Mouse (Mus musculus) gastrocnemius, postnatal 14 days (tissue): ENCODE results near the gene Mrm1. TPM values are rescaled to one million over a fixed set of nuclear protein-coding genes. Genes with fewer than 3 reads are reported as not detected.
"Not testable (repeated sequence)": the region's sequence is repeated elsewhere in the genome, so short reads cannot be mapped to it uniquely, and the experiment has no call there.

Experiments
- DNase-seq: peaks from one replicate; pipeline ENCODE4 v3.0.0; 2021; ENCODE audit warnings: mixed read lengths
- intact Hi-C: fragments of 180-260 bp; cut with DNase I; formaldehyde crosslinking; loops from one replicate; pipeline ENCODE4 v1.15.1; 2025; ENCODE audit warnings: low total_unique reads
- long read RNA-seq, 2 experiments: library from polyadenylated mRNA; stranded (forward); transcript quantifications; one replicate each; pipeline ENCODE4 v2.0.0; 2021
- total RNA-seq, 2 experiments: library from RNA; stranded (reverse); gene quantifications; 2 replicates each; pipeline ENCODE4 v1.2.3; 2021

Mrm1 gene
- total RNA-seq = 1 to 10 TPM; 4.3 to 4.9 TPM
- long read RNA-seq, experiment 1, transcript Mrm1-201 (5 exons, 2,477 nt) = major isoform, 12 of 14 reads
- long read RNA-seq, experiment 1, partial matches to known transcripts = 1 of 14 reads
- long read RNA-seq, experiment 1, other reads (novel, unspliced or antisense) = 1 of 14 reads
- long read RNA-seq, experiment 2, transcript Mrm1-201 (5 exons, 2,477 nt) = major isoform, 9 of 12 reads
- long read RNA-seq, experiment 2, partial matches to known transcripts = 2 of 12 reads
- long read RNA-seq, experiment 2, other reads (novel, unspliced or antisense) = 1 of 12 reads

GRCm38 (mm10) chr11:84818961-84819692 is at the start of gene Mrm1:
Mrm1 (minus strand) TSS chr11:84819515.
- peak; percentile 95 for DNase-seq
- intact Hi-C loops = no loop called here

- DNase-seq = no peak
- intact Hi-C loops = no loop called here
Observed at GRCm38 (mm10) chr11:84868786-84869259, 49.5 kb upstream of the Mrm1 start.

GRCm38 (mm10) chr11:84867586-84867985 is 48.3 kb upstream of the Mrm1 start:
- DNase-seq = no peak
- intact Hi-C loops = no loop called here

- no peak for DNase-seq
- intact Hi-C loops = no loop called here
Observed at GRCm38 (mm10) chr11:84865268-84865667, 46.0 kb upstream of the Mrm1 start.

- intact Hi-C loops = no loop called here
- no peak for DNase-seq
Observed at GRCm38 (mm10) chr11:84855285-84855684, 36.0 kb upstream of the Mrm1 start.

GRCm38 (mm10) chr11:84847475-84848090 is 28.3 kb upstream of the Mrm1 start:
- intact Hi-C loops = no loop called here
- DNase-seq = no peak

GRCm38 (mm10) chr11:84846741-84847474 is 27.6 kb upstream of the Mrm1 start:
- no peak for DNase-seq
- intact Hi-C loops = no loop called here

GRCm38 (mm10) chr11:84839330-84839729 is 20.0 kb upstream of the Mrm1 start:
- intact Hi-C loops = no loop called here
- no peak for DNase-seq

GRCm38 (mm10) chr11:84829495-84829894 is 10.2 kb upstream of the Mrm1 start:
- intact Hi-C loops, DNase-seq: not testable (repeated sequence)

GRCm38 (mm10) chr11:84828516-84829399 is 9.4 kb upstream of the Mrm1 start, which contains the start of gene Dhrs11:
Dhrs11 (minus strand) TSS chr11:84828994.
- intact Hi-C loops = no loop called here
- DNase-seq = peak; percentile 95

- no peak for DNase-seq
- intact Hi-C loops = no loop called here
Observed at GRCm38 (mm10) chr11:84827901-84828503, 8.7 kb upstream of the Mrm1 start.

- intact Hi-C loops = no loop called here
Observed at GRCm38 (mm10) chr11:84827492-84827891, 8.2 kb upstream of the Mrm1 start.

GRCm38 (mm10) chr11:84826185-84826584 is 6.9 kb upstream of the Mrm1 start:
- intact Hi-C loops = no loop called here
- peak; percentile 69 for DNase-seq

More at GRCm38 (mm10) chr11:84827492-84827891, 8.2 kb upstream of the Mrm1 start:
- DNase-seq = no peak

- intact Hi-C loops = no loop called here
- DNase-seq = no peak
Observed at GRCm38 (mm10) chr11:84825261-84825807, 6.0 kb upstream of the Mrm1 start.

GRCm38 (mm10) chr11:84823484-84823897 is 4.2 kb upstream of the Mrm1 start:
- DNase-seq = no peak
- intact Hi-C loops = no loop called here

GRCm38 (mm10) chr11:84822487-84822886 is 3.2 kb upstream of the Mrm1 start:
- no peak for DNase-seq
- intact Hi-C loops = no loop called here

- DNase-seq = no peak
- intact Hi-C loops = no loop called here
Observed at GRCm38 (mm10) chr11:84821131-84821770, 1.9 kb upstream of the Mrm1 start.
